Mouse (Mus musculus): ENCODE results near the gene Acp6. TPM values are rescaled to one million over a fixed set of nuclear protein-coding genes. Genes with fewer than 3 reads are reported as not detected.

The Acp6 gene
- polyA plus RNA-seq, 1 experiment = 45.2 TPM

- Histone ChIP-seq H3K79me2 (ENCODE audit: control insufficient read depth, insufficient read depth) (no peaks in the 10 kb centered on the region), H3ac (ENCODE audit: control insufficient read depth, insufficient read length) (no peak overlapping the region), H3K36me3 (ENCODE audit: control insufficient read depth, insufficient read depth) (no peaks in the 10 kb centered on the region), H3K4me3 (no peak overlapping the region), H3K4me2 (ENCODE audit: low read depth) (no peak overlapping the region), H3K27me3 (ENCODE audit: control insufficient read depth, insufficient read depth, insufficient read length) (no peaks in the 10 kb centered on the region)
- TF ChIP-seq USF1 (IDR thresholded peaks at IDR 0.05; ENCODE audit: low read depth) = no peak
- no peak for TF ChIP-seq POLR2A (IDR thresholded peaks at IDR 0.05; ENCODE audit: insufficient read length, low read depth)
- TF ChIP-seq MYOD1 (IDR thresholded peaks at IDR 0.05; ENCODE audit: control insufficient read depth in 1 of 3, insufficient read length in 2 of 3, low read depth in 2 of 3) = no peak
- no peak for TF ChIP-seq REST (IDR thresholded peaks at IDR 0.05; ENCODE audit: insufficient read depth, insufficient read length)
- no peak for TF ChIP-seq CEBPB (IDR thresholded peaks at IDR 0.05; ENCODE audit: insufficient read depth, poor library complexity, severe bottlenecking)
- TF ChIP-seq TCF3 (IDR thresholded peaks at IDR 0.05; ENCODE audit: insufficient read length, low read depth) = no peak
- TF ChIP-seq E2F4 (IDR thresholded peaks at IDR 0.05; ENCODE audit: insufficient read depth) = no peak
- TF ChIP-seq MYOG (IDR thresholded peaks at IDR 0.05; ENCODE audit: control insufficient read depth in 1 of 3, insufficient read depth in 1 of 3, insufficient read length in 2 of 3, low read depth in 2 of 3) = no peak
- no peak for TF ChIP-seq POLR2AphosphoS2 (IDR thresholded peaks at IDR 0.05; ENCODE audit: insufficient read length, low read depth)
- TF ChIP-seq SRF (IDR thresholded peaks at IDR 0.05; ENCODE audit: control insufficient read depth, insufficient read length, low read depth) = no peak
- TF ChIP-seq TCF12 (IDR thresholded peaks at IDR 0.05; ENCODE audit: insufficient read depth, poor library complexity, severe bottlenecking) = no peak
- no peak for TF ChIP-seq MAX (IDR thresholded peaks at IDR 0.05; ENCODE audit: low read depth)
These were observed 40.7 kb downstream of the Acp6 start for GRCm38 (mm10) chr3:97199261-97199660.

GRCm38 (mm10) chr3:97201943-97202342 is 43.4 kb downstream of the Acp6 start:
- Histone ChIP-seq H3K79me2 (ENCODE audit: control insufficient read depth, insufficient read depth) (no peaks in the 10 kb centered on the region), H3K4me3 (no peak overlapping the region), H3ac (ENCODE audit: control insufficient read depth, insufficient read length) (no peak overlapping the region), H3K36me3 (ENCODE audit: control insufficient read depth, insufficient read depth) (peaks cover 5% of the 10 kb centered on the region), H3K27me3 (ENCODE audit: control insufficient read depth, insufficient read depth, insufficient read length) (no peaks in the 10 kb centered on the region), H3K4me2 (ENCODE audit: low read depth) (no peak overlapping the region)
- TF ChIP-seq SRF (IDR thresholded peaks at IDR 0.05; ENCODE audit: control insufficient read depth, insufficient read length, low read depth) (no peak), CEBPB (IDR thresholded peaks at IDR 0.05; ENCODE audit: insufficient read depth, poor library complexity, severe bottlenecking) (no peak), POLR2A (IDR thresholded peaks at IDR 0.05; ENCODE audit: insufficient read length, low read depth) (no peak), E2F4 (IDR thresholded peaks at IDR 0.05; ENCODE audit: insufficient read depth) (no peak), MYOG (IDR thresholded peaks at IDR 0.05; ENCODE audit: control insufficient read depth in 1 of 3, insufficient read depth in 1 of 3, insufficient read length in 2 of 3, low read depth in 2 of 3) (no peak), TCF12 (IDR thresholded peaks at IDR 0.05; ENCODE audit: insufficient read depth, poor library complexity, severe bottlenecking) (no peak), USF1 (IDR thresholded peaks at IDR 0.05; ENCODE audit: low read depth) (no peak)

- peaks cover 9% of the 10 kb centered on the region for H3K36me3 ChIP-seq (ENCODE audit: control insufficient read depth, insufficient read depth)
- no peaks in the 10 kb centered on the region for H3K79me2 ChIP-seq (ENCODE audit: control insufficient read depth, insufficient read depth)
- H3K4me3 ChIP-seq = no peak overlapping the region
These were observed 45.3 kb downstream of the Acp6 start for GRCm38 (mm10) chr3:97203880-97204279.

GRCm38 (mm10) chr3:97206521-97206920 is 47.9 kb downstream of the Acp6 start:
- H3K4me3 ChIP-seq = no peak overlapping the region
- no peaks in the 10 kb centered on the region for H3K79me2 ChIP-seq (ENCODE audit: control insufficient read depth, insufficient read depth)
- H3ac ChIP-seq (ENCODE audit: control insufficient read depth, insufficient read length) = no peak overlapping the region
- H3K36me3 ChIP-seq (ENCODE audit: control insufficient read depth, insufficient read depth) = peaks cover 16% of the 10 kb centered on the region
- H3K4me2 ChIP-seq (ENCODE audit: low read depth) = no peak overlapping the region
- no peaks in the 10 kb centered on the region for H3K27me3 ChIP-seq (ENCODE audit: control insufficient read depth, insufficient read depth, insufficient read length)
- no peak for TF ChIP-seq SRF (IDR thresholded peaks at IDR 0.05; ENCODE audit: control insufficient read depth, insufficient read length, low read depth)
- TF ChIP-seq POLR2A (IDR thresholded peaks at IDR 0.05; ENCODE audit: insufficient read length, low read depth) = no peak
- TF ChIP-seq MYOD1 (IDR thresholded peaks at IDR 0.05; ENCODE audit: control insufficient read depth in 1 of 3, insufficient read length in 2 of 3, low read depth in 2 of 3) = no peak
- TF ChIP-seq E2F4 (IDR thresholded peaks at IDR 0.05; ENCODE audit: insufficient read depth) = no peak
- no peak for TF ChIP-seq TCF12 (IDR thresholded peaks at IDR 0.05; ENCODE audit: insufficient read depth, poor library complexity, severe bottlenecking)
- no peak for TF ChIP-seq CEBPB (IDR thresholded peaks at IDR 0.05; ENCODE audit: insufficient read depth, poor library complexity, severe bottlenecking)

More at GRCm38 (mm10) chr3:97203880-97204279, 45.3 kb downstream of the Acp6 start:
- TF ChIP-seq E2F4 (IDR thresholded peaks at IDR 0.05; ENCODE audit: insufficient read depth) (no peak), MYOG (IDR thresholded peaks at IDR 0.05; ENCODE audit: control insufficient read depth in 1 of 3, insufficient read depth in 1 of 3, insufficient read length in 2 of 3, low read depth in 2 of 3) (no peak), REST (IDR thresholded peaks at IDR 0.05; ENCODE audit: insufficient read depth, insufficient read length) (no peak)
- no peak overlapping the region for H3K4me2 ChIP-seq (ENCODE audit: low read depth)
- H3K27me3 ChIP-seq (ENCODE audit: control insufficient read depth, insufficient read depth, insufficient read length) = no peaks in the 10 kb centered on the region
- H3ac ChIP-seq (ENCODE audit: control insufficient read depth, insufficient read length) = no peak overlapping the region

- Histone ChIP-seq H3ac (ENCODE audit: control insufficient read depth, insufficient read length) (no peak overlapping the region), H3K79me2 (ENCODE audit: control insufficient read depth, insufficient read depth) (no peaks in the 10 kb centered on the region), H3K4me3 (no peak overlapping the region), H3K27me3 (ENCODE audit: control insufficient read depth, insufficient read depth, insufficient read length) (no peaks in the 10 kb centered on the region), H3K36me3 (ENCODE audit: control insufficient read depth, insufficient read depth) (peaks cover 26% of the 10 kb centered on the region), H3K4me2 (ENCODE audit: low read depth) (no peak overlapping the region)
- TF ChIP-seq E2F4 (IDR thresholded peaks at IDR 0.05; ENCODE audit: insufficient read depth) (no peak), TCF12 (IDR thresholded peaks at IDR 0.05; ENCODE audit: insufficient read depth, poor library complexity, severe bottlenecking) (no peak), TCF3 (IDR thresholded peaks at IDR 0.05; ENCODE audit: insufficient read length, low read depth) (no peak), MYOD1 (IDR thresholded peaks at IDR 0.05; ENCODE audit: control insufficient read depth in 1 of 3, insufficient read length in 2 of 3, low read depth in 2 of 3) (no peak), POLR2AphosphoS2 (IDR thresholded peaks at IDR 0.05; ENCODE audit: insufficient read length, low read depth) (no peak), USF1 (IDR thresholded peaks at IDR 0.05; ENCODE audit: low read depth) (no peak), POLR2A (IDR thresholded peaks at IDR 0.05; ENCODE audit: insufficient read length, low read depth) (no peak), MAX (IDR thresholded peaks at IDR 0.05; ENCODE audit: low read depth) (no peak), MYOG (IDR thresholded peaks at IDR 0.05; ENCODE audit: control insufficient read depth in 1 of 3, insufficient read depth in 1 of 3, insufficient read length in 2 of 3, low read depth in 2 of 3) (no peak), CEBPB (IDR thresholded peaks at IDR 0.05; ENCODE audit: insufficient read depth, poor library complexity, severe bottlenecking) (no peak), SRF (IDR thresholded peaks at IDR 0.05; ENCODE audit: control insufficient read depth, insufficient read length, low read depth) (no peak), REST (IDR thresholded peaks at IDR 0.05; ENCODE audit: insufficient read depth, insufficient read length) (no peak)
These were observed 50.8 kb downstream of the Acp6 start for GRCm38 (mm10) chr3:97209351-97209750.

Measured in myocyte (in vitro differentiated cells).